Mouse (Mus musculus): ENCODE data around the gene Snx21.
"Not testable (repeated sequence)": the region's sequence is repeated elsewhere in the genome, so short reads cannot be mapped to it uniquely, and the experiment has no call there.

Snx21 gene

DNA sequence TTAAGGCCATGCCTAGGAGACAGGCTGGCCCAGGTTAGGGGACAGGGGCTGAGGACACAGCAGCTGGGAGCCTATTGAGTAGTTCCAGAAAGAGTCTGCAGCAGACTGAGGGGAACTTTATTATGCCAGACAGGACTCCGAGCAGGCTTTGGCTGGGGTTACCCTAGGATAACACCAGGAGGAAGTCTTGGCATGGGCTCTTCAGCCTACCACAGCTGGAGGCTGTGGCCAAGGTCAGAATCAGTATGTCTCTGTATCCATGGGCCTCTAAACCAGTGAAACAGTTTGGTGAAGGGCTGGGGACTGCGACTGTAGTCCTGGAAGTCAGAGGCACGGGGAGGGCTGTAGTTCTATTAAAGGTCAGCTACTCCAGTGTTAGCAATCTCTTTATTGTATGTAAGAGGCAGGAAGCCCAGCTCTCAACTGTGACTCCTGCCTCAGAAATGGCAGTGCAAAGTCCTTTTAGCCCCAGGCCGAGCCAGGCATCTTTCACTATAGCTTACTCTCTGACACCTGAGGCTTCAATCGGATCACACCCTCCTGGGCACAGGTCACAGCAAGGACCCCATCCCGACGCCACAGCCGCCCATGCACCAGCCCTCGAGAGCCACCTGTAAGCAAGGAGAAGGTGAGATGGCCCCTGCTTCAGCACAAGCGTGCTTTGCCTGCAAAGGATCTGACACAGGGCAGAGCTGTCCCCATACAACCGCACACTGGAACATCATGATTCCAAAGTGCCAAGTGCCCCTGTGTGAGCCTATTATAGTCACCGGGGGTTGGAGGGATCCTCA is 7.0 kb downstream of the Snx21 start:
- DNase-seq (ENCODE audit: inconsistent age in 2 of 2, low spot score in 1 of 2) = peak; percentile 67 to 82

DNA sequence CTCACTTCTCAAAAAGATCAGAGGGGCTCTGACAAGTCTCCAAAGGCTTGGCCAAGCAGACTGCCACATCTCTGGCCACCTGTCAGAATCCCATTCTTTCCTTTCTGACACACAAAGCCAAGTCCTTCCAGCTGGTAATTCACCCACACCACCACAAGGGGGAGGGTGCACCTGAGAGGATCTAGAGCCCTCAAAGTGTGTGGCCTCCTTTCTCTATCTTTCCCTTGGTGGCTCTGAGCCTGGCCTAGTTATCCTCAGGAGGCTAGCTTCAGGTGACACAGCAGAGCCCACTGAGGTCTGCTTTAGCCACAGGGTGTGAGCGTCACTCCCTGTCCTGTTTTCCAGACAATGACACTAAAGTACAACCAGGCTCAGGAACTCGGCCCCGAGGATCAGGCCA is 7.6 kb downstream of the Snx21 start:
- peak; percentile 81 to 90 for DNase-seq (ENCODE audit: inconsistent age in 2 of 2, low spot score in 1 of 2)

DNA sequence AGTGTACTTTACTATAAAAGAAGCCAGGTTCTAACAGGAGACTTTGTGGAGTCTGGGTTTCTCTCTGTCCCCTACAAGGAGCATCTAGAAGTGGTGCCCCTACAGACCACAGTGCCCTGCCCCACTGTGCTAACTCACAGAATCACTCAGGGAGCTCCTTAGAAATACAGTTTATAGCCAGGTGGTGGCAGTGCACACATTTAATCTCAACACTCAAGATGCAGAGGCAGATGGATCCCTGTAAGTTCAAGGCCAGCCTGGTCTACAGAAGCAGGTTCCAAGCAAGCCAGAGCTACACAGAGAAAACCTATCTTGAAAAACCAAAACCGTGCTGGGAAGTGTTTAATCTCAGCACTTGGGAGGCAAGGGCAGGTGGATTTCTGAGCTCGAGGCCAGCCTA is 8.1 kb downstream of the Snx21 start:
- peak in 1 of 2 experiments; percentile 69 for DNase-seq (ENCODE audit: inconsistent age in 2 of 2, low spot score in 1 of 2)

DNA sequence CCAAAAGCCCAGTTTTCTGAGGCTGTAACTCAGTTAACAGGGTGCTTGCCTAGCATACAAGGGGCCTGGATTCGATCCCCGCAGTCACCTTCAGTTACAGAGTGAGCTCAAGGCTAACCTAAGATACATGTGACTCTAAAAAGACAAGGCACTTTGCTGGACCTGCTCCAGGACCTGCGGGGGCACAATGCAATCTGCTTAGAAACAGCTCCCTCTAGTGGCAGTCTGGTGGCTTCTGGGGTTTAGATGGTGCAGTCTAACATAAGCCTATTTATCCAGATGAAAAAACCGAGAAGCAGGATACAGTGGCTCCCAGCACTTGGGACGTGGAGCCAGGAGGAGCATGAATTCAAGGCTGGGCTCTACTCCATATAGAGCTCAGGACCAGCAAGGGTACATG is 8.7 kb downstream of the Snx21 start:
- peak; percentile 91 to 96 for DNase-seq (ENCODE audit: inconsistent age in 2 of 2, low spot score in 1 of 2)

DNA sequence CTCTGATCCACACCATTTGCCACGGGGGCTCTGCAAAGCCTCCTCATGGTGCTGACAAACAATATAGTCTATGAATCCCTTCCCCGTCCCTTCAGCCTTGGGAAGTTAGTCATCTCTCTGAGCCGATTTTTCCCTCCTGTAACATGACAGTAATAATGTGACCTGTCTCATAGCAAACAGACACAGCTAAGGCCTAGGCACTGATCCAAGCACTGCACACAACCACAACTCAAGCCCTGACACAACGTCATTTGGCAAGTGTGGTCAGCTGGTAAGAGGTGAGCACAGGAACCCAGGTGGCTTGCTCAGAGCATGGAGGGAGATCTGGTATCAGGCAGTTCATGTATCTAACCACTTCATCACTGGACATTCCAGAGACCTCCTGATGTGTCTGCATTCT is 10.2 kb downstream of the Snx21 start:
- DNase-seq (ENCODE audit: inconsistent age in 2 of 2, low spot score in 1 of 2) = peak; percentile 51 to 71

DNA sequence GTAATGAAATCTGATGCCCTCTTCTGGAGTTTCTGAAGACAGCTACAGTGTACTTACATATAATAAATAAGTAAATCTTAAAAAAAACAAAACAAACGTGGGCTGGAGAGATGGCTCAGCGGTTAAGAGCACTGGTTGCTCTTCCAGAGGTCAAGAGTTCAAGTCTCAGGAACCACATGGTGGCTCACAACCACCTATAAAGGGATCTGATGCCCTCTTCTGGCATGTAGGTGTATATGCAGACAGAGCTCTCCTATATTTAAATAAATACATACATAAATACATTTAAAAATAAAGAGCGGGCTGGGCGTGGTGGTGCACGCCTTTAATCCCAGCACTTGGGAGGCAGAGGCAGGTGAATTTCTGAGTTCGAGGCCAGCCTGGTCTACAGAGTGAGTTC is 12.9 kb downstream of the Snx21 start:
- not testable (repeated sequence) for DNase-seq (ENCODE audit: inconsistent age in 2 of 2, low spot score in 1 of 2)

DNA sequence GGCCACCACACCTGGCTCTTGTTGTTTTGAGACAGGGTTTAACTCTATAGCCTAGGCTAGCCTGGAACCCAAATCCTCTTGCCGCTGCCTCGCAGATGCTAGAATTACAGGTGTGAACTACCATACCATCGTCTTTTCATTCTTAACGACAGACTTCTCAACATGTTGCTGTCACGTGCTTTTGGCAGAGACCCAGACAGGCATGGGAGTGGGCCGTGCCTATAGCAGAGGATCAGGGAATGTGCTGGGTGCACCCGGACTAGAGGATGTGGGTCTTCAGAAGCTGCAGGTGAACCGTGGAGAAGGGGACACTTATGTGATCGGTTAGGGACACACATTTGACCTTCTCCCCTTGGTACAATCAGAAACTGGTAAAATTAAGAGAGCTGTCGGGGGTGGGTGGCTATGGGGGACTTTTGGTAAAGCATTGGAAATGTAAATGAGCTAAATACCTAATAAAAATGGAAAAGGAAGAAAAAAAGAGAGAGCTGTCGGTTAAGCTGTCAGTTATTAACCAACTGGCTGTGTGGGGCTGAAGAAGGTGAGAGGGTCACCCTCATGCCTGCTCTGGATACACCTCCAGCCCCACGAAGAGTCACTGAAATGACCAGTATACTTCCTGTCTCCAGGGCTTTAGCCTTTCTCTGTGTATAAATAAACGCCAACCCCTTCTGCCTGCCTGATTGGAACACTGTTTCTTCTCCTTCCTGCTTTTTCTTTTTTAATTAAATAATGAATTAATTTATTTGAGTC is 14.8 kb downstream of the Snx21 start:
- DNase-seq (ENCODE audit: inconsistent age in 2 of 2, low spot score in 1 of 2) = no peak

DNA sequence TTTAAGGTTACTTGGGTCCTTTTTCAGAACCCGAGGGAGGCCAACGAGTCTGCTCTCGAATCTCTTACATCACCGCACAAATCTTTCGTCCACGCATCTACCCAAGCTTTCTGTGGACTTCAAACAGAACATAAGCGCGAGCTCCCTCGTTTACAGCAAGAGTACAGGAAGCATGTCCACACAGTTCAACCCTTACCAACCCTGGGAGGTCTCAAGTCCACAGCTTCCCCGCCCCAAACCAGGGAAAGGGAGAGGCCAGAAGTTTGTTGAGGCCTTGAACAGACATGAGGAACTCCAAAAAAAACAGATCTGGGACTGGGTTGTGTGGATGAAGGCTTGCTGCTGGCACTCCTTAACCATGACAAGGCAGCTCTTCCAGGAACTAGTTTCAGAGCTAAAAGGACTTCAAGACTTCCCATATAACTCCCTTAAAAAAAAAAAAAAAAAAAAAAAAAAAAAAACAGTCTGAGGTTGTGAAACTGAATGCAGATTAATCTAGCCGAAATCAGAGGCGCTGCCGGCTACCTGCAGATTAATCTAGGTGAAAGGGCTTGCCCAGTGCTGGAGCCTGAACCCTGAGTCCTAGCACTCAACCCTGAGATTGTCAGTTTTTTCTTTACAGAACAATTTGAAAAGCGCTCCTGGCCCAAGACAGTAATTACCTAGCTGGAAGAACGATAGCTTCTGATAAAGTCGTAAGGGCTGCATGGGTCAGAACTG is 17.7 kb downstream of the Snx21 start:
- no peak for DNase-seq (ENCODE audit: inconsistent age in 2 of 2, low spot score in 1 of 2)

DNA sequence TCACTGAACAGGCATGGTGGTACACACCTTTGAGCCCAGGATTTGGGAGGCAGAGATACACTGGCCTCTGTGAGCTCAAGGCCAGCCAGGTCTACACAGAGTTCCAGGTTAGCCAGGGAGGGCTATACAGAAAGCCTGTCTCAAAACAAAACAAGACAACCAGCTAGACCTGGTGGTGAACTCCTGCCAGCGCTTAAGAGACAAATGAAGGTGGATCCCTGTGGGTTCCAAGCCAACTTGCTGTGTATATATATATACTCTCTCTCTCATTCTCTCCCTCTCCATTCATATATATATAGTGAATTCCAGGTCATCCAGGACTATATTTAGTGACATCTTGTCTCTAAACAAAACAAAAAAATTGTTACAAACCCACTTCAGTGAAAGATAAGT is 18.3 kb downstream of the Snx21 start:
- no peak for DNase-seq (ENCODE audit: inconsistent age in 2 of 2, low spot score in 1 of 2)

DNA sequence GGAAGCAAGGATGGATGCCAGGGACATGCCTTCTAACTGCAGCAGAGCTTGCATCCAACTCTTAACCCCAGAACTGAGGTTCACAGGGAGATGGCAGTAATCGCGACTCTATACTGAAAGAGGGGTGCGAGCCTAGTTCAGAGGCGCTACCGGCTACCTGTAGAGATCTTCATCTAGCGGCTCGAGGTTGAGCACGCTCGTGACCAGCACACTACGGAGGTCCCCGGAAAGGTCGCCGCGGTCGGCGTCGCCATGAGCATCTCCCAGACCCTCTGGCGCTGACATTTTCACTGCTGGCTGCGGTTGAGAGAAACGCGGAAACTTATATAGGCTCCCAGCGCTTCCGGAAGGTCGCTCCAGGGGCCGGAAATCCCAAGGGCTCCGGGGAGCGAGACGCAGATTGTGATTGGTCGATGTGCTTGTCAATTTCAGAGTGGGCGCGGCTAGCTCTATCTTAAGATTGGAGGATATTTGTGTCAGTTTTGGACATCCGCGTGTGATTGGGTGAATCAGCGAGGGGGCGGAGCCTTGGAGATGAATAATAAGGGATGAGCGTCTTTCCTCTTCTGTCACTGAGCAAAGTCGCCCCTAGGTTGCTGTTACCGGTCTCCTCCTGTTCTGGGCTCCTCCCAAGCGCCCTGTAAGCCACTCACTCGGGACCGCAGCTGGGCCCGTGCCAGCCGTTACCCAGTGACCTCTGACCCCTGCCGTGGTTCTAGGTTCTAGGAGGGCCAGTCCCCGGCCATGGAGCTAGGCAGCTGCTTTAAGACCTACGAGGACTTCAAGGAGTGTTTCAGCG is 19.1 kb downstream of the Snx21 start, which contains the start of the genes Acot8 and Zswim3:
Acot8 (minus strand) TSS at position 350 of the 799 bp plus-strand sequence.
Zswim3 (plus strand) TSS at position 566 of the 799 bp plus-strand sequence.
- DNase-seq (ENCODE audit: inconsistent age in 2 of 2, low spot score in 1 of 2) = peak; percentile 98 to 100

DNA sequence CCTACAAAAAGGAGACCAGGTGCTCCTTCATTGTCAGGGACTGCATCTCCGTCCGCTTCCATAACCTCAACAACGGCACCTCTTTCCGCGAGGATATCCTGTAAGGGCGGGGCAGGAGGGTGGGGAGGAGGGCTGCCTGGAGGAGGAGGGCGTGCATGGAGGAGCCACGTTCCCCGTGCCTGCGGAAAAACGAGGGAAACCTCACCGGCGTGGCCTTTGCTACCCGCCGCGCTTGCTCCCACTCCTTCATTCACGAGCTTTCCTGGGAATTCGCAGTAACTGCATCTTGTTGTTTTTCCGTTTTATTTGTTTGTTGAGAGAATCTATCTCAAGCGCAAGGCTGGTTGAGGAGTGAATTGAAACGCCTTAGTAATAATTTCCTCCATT is 19.7 kb downstream of the Snx21 start:
- no peak for DNase-seq (ENCODE audit: inconsistent age in 2 of 2, low spot score in 1 of 2)

DNA sequence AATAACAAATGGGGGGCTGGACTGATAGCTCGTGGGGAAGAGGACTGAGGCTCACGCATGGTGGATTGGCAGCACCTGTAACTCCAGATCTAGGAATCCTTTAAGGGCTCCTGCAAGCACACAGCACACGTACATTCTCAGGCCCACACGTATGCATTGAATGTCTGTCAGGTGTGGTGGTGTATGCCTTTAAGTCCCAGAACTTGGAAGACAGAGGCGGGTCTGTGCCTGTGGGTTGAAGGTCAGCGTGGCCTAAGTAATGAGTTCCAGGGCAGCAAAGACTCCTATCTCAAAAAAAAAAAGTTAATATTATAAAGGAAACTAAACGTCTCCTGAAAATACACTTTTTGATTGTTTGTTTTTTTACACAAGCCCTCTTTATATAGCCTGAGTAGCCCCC is 21.0 kb downstream of the Snx21 start:
- no peak for DNase-seq (ENCODE audit: inconsistent age in 2 of 2, low spot score in 1 of 2)

DNA sequence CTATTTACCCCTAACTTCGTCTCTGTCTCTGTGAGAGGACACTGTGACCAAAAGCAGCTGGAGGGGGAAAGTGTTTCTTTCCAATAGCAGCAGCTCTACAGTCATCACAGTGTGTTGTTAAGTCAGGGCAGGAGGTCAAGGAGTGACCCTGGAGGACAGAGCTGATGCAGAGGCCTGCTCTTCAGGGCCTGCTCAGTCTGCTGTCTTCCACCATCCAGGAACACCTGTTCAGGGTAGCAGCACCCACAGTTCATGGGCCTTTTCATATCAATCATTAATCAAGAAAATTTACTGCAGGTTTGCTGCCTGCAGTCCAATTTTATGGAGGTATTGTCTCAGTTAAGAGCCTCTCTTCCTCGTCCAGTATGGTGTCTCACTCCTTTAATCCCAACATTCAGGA is 27.9 kb downstream of the Snx21 start:
- no peak for DNase-seq (ENCODE audit: inconsistent age in 2 of 2, low spot score in 1 of 2)

DNA sequence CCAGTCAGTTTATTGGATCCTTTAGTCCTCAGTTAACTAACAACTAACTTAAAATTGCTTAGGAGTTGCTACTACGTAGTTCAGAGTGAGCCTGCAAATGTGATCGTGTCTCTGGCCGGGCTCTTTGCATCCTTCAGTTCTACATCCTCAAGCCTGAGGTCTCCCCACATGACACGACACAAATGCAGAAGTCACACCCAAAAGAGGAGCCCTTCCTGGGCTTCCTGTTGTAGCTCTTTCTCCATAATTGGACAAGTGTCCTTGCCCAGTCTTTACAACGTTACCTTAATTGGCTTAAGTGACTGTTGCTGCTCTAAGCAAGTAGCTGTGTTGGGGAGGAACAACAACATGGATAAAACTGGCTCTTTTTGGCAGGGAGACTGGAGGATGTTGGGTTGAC is 29.7 kb downstream of the Snx21 start:
- no peak for DNase-seq (ENCODE audit: inconsistent age in 2 of 2, low spot score in 1 of 2)

DNA sequence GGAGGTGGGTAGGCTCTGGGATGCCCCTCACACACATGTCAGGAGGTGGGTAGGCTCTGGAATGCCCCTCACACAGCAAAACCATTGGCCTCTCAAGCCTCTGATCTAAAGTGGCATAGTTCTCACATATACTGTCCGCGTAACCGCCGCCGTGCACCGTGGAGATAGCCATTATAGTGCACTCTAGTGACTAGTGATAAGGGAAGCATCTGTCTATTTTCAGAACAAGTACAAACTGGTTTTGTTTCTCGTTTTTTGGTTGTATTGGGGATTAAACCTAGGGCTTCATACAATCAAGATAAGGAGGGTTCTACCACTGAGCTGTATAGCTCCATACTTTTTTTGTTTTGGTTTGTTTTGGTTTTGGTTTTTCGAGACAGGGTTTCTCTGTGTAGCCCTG is 30.2 kb downstream of the Snx21 start:
- DNase-seq (ENCODE audit: inconsistent age in 2 of 2, low spot score in 1 of 2) = no peak

DNA sequence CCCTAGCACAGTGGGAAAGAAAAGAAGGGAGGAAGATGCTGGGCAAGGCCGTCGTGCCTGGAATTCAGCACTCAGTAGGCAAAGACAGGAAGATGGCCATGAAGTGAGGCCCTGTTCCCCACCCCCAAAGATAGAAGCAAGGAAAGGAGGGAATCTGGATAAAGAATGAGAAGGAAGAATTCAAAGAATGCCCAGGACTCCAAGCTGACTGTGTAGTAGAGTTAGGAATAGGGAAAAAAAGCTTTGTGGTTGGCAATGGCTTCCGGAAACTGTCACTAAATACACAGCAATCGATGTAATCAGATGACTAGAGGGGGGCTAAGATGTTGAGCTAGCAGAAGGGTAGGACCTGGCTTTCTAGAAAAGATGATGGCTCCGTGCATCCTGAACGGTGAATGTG is 31.6 kb downstream of the Snx21 start:
- DNase-seq (ENCODE audit: inconsistent age in 2 of 2, low spot score in 1 of 2) = no peak

DNA sequence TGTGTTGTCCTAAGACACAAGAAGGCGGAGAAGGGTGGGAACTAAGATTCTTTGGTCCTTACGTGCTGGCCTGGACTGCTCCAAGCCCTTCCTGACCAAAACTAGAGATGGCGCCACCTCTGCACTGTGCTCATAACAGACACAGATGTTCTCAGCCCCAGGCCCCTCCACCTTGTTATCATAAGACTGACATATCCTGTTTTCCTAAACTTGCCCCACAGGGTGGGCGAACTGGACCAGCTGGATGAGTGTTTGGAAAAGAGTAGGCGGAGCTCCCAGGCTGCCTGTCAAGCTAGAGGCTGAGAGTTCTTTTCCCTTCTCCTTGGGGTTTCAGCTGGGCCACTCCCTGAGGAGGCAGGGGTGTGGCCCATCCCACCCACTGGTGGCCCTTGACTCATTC is 32.1 kb downstream of the Snx21 start:
- no peak for DNase-seq (ENCODE audit: inconsistent age in 2 of 2, low spot score in 1 of 2)

DNA sequence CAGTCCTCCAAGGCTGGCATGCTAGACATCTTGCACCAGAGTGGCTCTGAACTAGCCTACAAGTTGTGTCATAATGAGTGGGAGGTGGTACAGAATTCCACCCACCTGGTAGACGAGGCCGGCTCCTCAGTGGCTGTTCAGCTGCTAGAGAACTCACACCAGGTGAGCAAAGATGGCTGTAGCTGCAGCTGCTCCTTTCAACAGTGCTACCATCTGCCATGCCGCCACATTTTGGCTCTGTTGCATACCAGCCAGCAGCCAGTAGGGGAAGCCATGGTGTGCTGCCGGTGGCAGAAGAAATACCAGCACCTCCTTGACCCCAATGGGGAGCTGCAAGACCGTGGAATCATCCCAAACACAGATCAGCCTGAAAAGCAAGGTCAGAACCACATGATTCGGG is 35.4 kb downstream of the Snx21 start:
- DNase-seq (ENCODE audit: inconsistent age in 2 of 2, low spot score in 1 of 2) = no peak

DNA sequence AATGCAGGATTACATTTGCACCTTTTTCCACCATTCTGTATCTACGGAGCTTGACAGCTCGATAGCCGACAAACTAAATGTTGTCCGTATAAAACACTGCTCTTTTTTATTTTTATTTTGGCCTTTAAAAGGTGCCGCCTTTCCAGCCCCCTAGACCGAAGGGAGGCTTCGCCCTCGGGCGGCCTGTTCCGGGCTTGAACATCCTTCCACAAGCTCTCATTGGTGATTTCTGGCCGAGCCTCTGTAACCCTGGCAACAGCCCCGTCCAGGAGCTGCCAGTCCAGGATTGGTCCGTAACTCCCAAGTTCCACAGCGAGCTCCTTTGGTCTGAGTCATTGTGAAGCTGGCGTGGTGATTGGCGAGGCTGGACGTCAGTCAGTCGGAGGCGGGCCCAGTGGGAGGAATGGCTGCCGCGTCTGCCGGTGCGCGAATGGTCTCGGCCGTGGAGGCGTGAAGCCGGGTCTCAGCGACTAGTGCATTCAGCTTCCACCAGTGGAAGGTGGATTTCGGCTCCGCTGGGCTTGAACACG is 37.1 kb downstream of the Snx21 start, which contains the start of gene Zswim1:
Zswim1 (plus strand) TSS at position 51 of the 530 bp plus-strand sequence.
- DNase-seq (ENCODE audit: inconsistent age in 2 of 2, low spot score in 1 of 2) = peak; percentile 99 to 100

DNA sequence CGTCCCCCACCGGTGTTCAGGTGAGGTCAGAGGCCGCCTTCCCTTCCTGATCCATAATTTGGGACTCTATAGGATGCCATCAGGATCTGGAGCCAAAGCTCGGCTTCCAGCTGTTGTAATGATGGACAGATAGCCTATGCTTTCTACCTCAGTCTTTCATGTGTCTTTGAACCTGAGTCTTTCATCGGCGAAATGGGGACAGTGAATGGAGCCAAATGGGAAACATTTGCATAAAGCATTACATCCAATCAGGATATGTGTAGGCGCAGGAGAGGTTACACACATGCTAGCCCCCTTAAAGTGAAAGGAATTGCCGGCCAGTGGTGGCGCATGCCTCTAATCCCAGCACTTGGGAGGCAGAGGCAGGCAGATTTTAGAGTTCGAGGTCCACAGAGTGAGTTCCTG is 37.6 kb downstream of the Snx21 start:
- DNase-seq (ENCODE audit: inconsistent age in 2 of 2, low spot score in 1 of 2) = peak in 1 of 2 experiments; percentile 36

DNA sequence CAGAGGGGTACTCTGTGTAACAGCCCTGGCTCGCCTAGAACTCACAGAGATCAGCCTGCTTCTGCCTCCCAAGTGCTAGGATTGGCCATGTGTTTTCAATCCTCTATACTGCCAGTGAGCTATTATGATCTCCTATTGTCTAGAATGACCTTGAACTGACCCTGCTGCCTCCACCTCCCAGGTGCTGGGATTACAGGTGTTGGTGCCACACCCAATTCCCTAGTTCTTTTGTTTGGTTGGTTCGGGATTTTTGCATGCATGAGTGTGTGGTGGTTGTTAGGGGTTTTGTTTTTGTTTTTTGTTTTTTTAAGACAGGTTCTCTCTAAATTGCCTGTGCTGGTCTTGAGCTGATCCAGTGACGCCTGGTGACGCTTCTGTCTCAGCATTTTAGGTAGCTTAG is 38.3 kb downstream of the Snx21 start:
- DNase-seq (ENCODE audit: inconsistent age in 2 of 2, low spot score in 1 of 2) = no peak
